Mouse (Mus musculus): ENCODE measurements at regions not wholly inside any gene's neighbourhood (a gene's known extent, or its start where the extent isn't known, plus 50 kb on each side); places are given as distances from the start of the nearest gene placed in this dataset.
"Not testable (repeated sequence)": the region's sequence is repeated elsewhere in the genome, so short reads cannot be mapped to it uniquely, and the experiment has no call there.

DNA sequence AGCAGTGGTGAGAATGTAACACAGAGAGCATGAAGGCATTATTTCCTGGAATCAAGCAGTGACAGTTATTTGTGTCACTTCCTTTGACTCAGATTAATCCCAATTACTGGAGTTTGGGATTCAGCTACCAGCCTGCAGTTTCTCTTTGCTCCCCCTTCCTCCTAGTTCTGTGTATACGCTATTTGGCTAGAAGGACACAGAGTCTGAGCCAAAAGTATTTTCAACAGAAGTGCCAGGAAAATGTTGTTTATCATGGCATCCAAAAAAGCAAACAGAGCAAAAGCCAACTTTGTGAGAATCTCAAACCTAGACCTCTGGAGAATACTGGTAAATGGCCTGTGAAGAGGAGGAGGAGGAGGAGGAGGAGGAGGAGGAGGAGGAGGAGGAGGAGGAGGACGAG, 600.4 kb downstream of the Crisp4 start:
- no peak for DNase-seq (ENCODE audit: low read depth, low spot score)

GRCm38 (mm10) chr1:17538160-17538559, 607.5 kb downstream of the Crisp4 start:
- DNase-seq (ENCODE audit: low read depth, low spot score) = no peak

DNA sequence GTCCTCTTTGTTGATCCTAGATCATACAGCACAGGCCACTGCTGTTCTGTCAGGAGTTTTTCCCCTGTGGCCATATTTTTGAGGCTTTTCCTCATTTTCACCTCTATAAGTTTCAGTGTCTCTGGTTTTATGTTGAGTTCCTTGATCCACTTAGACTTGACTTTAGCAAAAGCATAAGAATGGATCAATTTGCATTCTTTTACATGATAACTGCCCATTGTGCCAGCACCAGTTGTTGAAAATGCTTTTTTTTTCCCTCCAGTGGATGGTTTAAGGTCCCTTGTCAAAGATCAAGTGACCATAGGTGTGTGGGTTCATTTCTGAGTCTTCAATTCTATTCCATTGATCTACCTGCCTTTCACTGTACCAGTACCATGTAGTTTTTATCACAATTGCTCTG, 614.4 kb downstream of the Crisp4 start:
- DNase-seq (ENCODE audit: low read depth, low spot score) = peak; percentile 39

DNA sequence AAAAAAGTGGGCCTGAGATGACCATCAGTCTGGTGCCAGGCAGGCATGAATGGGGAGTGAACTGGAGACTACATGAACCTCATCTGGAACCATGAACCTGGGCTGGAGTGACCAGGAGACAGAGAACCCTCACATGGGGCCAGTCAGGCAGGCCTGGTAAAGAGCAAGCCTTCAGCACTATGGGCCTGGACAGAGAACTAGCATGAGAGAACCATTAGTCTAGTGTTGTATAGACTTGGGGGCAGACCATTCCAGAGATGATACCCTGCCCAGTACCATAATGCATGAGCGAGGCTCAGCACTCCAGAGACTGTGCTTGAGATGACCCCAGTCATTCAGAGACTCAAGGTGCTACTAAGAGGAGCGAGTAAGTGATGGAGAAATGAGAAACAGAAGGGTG, 625.6 kb downstream of the Crisp4 start:
- DNase-seq (ENCODE audit: low read depth, low spot score) = no peak

- no peak for DNase-seq (ENCODE audit: low read depth, low spot score)
Measured at GRCm38 (mm10) chr1:17506125-17507112, 639.3 kb downstream of the Crisp4 start.

- no peak for DNase-seq (ENCODE audit: low read depth, low spot score)
Measured at GRCm38 (mm10) chr1:17493596-17493995, 652.1 kb downstream of the Crisp4 start.

GRCm38 (mm10) chr1:17489854-17490202, 655.9 kb downstream of the Crisp4 start:
- DNase-seq (ENCODE audit: low read depth, low spot score) = peak; percentile 55

- DNase-seq (ENCODE audit: low read depth, low spot score) = peak; percentile 36
Measured at GRCm38 (mm10) chr1:17489192-17489853, 656.4 kb downstream of the Crisp4 start.

- DNase-seq (ENCODE audit: low read depth, low spot score) = no peak
Measured at GRCm38 (mm10) chr1:17451204-17451866, 694.4 kb downstream of the Crisp4 start.

DNA sequence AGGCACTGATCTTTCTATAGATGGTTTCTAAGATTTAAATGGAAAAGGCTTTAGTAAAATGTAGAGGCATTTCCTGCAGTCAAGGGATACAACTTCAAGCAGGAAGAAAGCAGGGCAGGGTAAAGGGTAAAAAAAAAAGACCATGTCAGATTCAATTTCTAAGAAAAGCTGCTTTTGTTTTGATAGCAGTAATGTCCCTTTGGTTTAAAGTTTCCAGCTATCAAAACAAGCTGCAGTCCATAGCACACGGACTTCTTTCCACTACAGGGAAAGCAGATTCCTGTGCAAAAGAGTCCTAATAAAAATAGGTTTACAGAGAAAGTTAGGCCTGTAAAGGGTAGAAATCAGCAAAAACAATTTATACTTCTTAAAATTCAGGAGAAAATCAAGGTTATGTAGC, 695.0 kb downstream of the Crisp4 start:
- DNase-seq (ENCODE audit: low read depth, low spot score) = no peak

GRCm38 (mm10) chr1:17450295-17450694, 695.4 kb downstream of the Crisp4 start:
- DNase-seq (ENCODE audit: low read depth, low spot score) = no peak

- no peak for DNase-seq (ENCODE audit: low read depth, low spot score)
Measured at GRCm38 (mm10) chr1:17449291-17449690, 696.4 kb downstream of the Crisp4 start.

DNA sequence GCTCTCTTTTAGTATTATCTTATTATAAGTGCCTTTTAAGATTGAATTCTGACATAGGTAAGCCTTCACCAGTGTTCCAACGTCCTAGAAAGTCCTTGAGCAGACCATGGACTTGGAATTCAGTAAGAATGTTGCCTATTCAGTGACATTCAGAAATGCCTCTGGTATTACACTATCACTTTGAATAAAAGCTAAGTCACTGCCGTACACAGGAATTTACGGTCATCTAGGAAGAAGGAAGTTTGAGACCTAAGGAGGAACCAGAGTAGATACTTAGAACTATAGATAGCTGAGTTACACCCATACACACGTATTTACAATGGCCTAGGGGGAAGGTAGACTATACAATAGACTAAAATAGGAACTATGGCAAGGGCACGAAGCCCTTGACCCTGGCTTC, 711.6 kb downstream of the Crisp4 start:
- peak; percentile 61 for DNase-seq (ENCODE audit: low read depth, low spot score)

GRCm38 (mm10) chr1:17415958-17416357, 729.7 kb downstream of the Crisp4 start:
- no peak for DNase-seq (ENCODE audit: low read depth, low spot score)

- DNase-seq (ENCODE audit: low read depth, low spot score) = no peak
Measured at GRCm38 (mm10) chr1:17394893-17395292, 750.8 kb downstream of the Crisp4 start.

DNA sequence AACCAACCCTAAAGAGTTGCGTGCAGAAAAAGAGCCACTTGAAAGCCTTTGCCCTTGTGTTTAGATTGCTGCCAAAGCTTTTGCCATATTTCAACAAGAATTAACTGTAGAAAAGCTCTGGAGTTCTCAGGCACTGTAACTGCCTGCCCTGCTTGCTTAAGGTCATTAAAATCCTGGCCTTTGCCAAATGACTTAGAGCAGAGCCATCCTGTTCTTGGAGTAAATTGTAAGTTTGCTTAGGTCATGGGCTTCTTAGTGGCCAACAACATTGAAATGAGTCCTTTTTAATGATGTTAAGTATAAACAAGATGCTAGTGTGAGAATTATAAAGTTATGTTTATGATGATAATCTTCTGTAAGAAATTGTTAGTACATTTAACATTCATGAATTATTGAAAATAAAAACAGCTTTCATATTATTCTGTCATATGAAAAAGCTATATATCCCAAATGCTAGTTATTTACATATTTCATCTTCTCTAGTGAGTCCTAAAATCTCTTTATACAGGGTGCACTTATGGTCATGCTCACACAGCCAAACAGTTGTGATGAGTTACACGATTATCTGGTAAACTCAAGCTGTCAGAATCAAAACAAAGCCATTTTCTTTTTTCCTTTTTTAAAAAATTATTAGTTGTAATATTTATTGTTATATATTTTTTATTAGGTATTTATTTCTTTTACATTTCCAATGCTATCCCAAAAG, 753.4 kb downstream of the Crisp4 start:
- DNase-seq (ENCODE audit: low read depth, low spot score) = no peak

- no peak for DNase-seq (ENCODE audit: low read depth, low spot score)
Measured at GRCm38 (mm10) chr1:17377562-17377961, 768.1 kb downstream of the Crisp4 start.

- DNase-seq (ENCODE audit: low read depth, low spot score) = no peak
Measured at GRCm38 (mm10) chr1:17348271-17348670, 797.4 kb downstream of the Crisp4 start.

- DNase-seq (ENCODE audit: low read depth, low spot score) = peak; percentile 7
Measured at GRCm38 (mm10) chr1:17337827-17338226, 807.9 kb downstream of the Crisp4 start.

DNA sequence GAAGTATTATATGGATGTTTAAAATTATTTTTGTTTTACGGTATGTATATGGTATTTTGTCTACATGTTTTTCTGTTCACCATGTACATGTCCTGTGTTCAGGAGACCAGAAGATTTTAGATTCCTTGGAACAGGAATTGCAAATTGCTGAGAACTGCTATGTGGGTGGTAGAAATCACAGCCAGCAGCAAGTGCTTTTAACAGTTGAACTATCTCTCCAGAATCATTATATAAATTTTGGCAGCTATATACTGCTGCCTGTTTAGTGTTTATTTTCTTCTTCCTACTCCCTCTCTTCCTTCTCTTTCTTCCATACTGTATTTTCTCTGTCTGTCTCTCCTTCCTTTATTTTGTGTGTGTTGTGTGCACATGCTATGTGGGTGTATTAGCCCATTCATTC, 834.3 kb downstream of the Crisp4 start:
- DNase-seq (ENCODE audit: low read depth, low spot score) = not testable (repeated sequence)

DNA sequence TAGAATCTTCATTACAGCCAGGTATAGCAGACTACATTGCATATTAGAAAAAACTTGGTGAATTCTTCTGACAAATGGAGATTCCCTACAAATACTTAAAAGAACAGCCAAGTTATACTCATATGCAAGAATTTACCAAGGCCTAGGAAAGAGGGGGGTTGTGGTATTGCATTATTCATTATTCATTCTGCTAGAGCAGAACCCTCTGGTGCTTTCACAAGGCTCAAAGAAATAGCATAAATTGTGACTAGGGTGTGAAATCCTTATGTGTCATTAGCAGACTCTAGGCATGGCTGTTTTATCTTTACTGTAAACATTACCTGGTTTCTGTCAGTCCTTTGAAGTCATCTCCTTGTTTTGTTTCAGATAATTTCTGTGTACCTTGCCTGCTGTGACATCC, 835.8 kb downstream of the Crisp4 start:
- not testable (repeated sequence) for DNase-seq (ENCODE audit: low read depth, low spot score)

Measured in ZHBTc4 (cell line).